Mouse (Mus musculus) brain, adult 2 months (tissue): ENCODE data around the gene Irs4.

Experiments
- DNase-seq: peaks from one replicate; pipeline ENCODE4 v3.0.0; 2011; ENCODE audit warnings: low read depth, low spot score

Irs4 gene

DNA sequence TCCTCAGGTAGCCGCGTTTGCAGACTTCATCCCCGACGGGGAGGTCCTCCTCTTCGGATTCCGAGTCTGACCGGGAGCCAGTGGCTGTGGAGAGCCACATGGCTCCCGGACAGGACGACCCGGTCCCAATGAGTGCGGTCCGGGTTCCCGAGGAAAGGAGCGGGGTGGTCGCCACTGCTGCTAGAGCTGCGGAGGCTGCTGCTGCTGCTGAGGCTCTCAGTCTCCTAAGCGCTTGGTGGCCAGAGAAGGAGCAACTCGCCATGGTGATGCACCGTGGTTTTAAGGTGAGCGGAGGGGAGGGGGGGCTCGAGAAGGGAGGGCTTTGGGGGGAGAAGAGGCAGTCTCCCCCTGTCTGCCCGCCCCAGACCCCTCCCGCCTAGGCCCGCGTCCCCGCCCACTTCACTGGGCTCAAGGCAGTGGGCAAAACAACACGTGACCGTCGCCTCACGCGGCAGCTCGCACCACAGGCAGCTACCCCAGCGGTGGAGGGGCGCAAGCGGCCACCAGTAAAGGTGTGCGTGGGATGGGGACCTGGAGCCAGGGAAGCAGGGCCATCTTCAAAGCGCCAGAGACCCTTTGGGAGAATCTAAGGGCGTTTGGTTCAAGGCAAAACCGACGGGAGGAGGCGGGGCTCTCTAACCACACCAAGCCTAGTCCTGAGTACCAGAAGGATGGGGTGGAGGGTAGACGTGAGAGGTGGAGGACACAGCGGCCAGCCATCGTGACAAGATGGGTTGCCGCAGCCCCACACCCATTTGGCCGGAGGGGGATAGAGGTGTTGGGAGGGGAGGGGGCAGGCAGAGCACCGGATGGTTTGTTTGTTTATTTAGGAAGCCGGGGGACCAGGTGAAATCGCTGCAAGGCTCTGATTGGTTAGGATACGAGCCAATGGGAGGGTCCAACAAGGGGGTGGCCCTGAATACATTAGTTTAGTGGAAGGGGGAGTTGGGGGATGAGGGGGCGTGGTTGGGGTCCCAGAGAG lies at the start of gene Irs4:
Gene Irs4 (minus strand): TSS at position 327 of the 982 bp plus-strand sequence.
- no peak for DNase-seq

DNA sequence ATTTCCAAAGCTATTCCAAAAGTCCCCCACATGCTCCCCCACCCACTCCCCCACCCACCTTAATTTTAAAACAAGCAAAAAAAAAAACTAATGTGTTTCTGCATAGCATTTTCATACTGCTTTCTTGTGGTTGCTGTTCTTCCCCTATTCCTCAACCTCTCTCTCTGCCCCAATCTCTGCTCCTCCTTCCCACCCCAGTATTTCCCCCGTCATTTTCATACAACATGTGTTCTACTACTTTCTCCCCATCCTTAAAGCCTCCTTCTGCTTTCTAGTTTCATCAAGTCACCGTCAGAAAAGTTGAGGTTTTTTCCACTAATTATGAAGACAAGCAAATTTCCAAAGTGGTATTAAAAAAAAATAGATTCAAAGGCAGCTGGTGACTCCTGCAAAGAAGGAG lies 25.3 kb upstream of the Irs4 start:
- DNase-seq = no peak

DNA sequence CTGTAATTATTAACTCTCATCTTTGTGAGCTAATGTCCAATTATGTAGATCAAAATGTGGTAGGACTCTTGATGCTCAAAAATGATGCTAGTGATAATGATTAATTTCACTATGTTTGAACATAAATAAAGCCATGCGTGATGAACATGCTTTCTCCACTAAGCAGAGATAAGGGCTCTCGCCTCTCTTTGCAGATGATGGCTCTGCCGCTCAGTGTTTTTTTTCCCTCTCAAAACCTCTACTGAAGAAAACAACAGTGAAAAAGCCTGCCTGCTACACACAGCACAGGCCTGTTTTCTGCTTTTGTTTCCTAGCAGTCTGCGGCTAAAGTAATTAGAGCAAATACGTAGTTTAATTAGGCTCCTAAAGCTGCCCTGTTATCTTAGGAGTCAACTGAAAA lies 4.5 kb upstream of the Irs4 start:
- no peak for DNase-seq

DNA sequence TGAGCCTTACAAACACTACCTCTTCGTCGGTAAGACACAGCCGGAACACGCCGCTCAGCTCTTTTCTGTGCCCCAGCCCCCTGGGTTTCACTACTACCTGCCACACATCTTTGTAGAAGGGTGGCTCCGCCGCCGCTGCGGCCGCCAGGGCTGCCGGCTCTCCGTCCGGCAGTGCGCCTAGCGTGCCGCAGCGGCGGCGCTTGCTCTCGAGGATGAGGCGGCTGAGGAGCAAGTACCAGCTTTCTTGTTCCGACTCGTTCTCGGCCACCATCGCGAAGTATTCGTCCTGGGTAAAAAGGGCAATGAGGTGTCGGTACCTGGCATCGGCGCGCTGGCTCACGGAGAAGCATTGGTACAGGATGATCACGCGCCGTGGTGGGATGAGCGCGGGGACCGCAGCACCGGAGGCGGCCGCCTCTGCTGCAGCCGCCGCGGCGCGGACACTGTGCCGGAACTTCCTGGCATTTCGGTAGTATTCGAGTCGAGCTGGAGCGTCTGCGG lies 622 bp downstream of the Irs4 start:
- DNase-seq = no peak

DNA sequence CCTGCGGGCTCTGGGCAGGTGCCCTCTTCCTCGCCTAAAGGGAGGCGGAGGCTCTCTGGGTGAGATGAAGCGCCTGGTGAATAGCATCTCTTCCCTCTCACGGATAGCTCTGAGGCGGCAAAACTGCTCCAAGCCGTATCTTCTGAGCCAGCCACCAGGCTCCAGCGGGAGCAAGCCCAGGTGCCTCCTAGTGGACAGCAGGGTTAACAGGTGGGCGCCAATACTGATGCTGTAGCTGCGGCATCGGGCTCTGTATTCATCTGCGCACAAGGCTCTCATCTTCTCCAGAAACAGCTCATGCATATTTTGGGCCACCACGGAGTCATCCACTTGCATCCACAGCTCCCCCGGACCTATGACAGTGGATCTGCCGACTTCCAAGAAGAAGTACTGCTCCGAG lies 1.1 kb downstream of the Irs4 start:
- no peak for DNase-seq

DNA sequence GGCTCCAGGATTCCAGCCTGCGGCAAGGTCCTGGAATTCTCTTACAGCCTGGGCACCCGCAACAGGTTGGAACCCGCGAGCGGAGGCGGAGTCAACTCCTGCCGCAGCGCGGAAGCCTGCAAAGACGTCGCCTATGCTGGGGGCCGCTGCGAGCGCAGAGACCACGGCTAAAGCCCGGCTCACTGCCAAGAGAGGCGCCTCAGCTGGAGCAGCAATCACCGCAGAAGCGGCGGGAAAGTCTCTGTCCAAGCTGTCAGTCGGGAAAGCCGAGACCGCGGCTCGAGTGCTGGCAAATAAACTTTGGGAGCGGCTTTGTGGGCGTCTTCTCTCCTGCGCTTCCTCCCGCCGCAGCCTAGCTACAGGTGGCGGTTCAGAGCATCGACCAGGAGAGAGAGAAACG lies 3.3 kb downstream of the Irs4 start:
- no peak for DNase-seq
